Mouse (Mus musculus) v-Abl transformed pro-B cells (cell line): ENCODE measurements around the gene Spns1.
"Not testable (repeated sequence)": the region's sequence is repeated elsewhere in the genome, so short reads cannot be mapped to it uniquely, and the experiment has no call there.

Experiments used
- in situ Hi-C, 2 experiments: fragments of 400-800 bp; cut with MboI; formaldehyde crosslinking; loops; one replicate each; pipeline ENCODE4 v1.15.1; 2025; ENCODE audit not compliant: unreplicated experiment in 2 of 2

Spns1 gene

GRCm38 (mm10) chr7:126345557-126345956 lies 31.7 kb downstream of the Spns1 start:
- in situ Hi-C loops, result no loop called here

GRCm38 (mm10) chr7:126340896-126341295 lies 36.4 kb downstream of the Spns1 start:
- in situ Hi-C loops, result no loop called here

- in situ Hi-C loops, result no loop called here
Observed at GRCm38 (mm10) chr7:126340206-126340618, 37.0 kb downstream of the Spns1 start.

GRCm38 (mm10) chr7:126339521-126339971 lies 37.7 kb downstream of the Spns1 start:
- in situ Hi-C loops, result no loop called here

- in situ Hi-C loops, result no loop called here
Observed at GRCm38 (mm10) chr7:126338906-126339305, 38.3 kb downstream of the Spns1 start.

GRCm38 (mm10) chr7:126335556-126335955 lies 41.7 kb downstream of the Spns1 start:
- in situ Hi-C loops, result no loop called here

GRCm38 (mm10) chr7:126332691-126333090 lies 44.6 kb downstream of the Spns1 start:
- in situ Hi-C loops, result no loop called here

GRCm38 (mm10) chr7:126330693-126331092 lies 46.6 kb downstream of the Spns1 start:
- in situ Hi-C loops, result no loop called here

- in situ Hi-C loops, result no loop called here
Observed at GRCm38 (mm10) chr7:126329907-126330645, 47.2 kb downstream of the Spns1 start.

GRCm38 (mm10) chr7:126328848-126329247 lies 48.4 kb downstream of the Spns1 start:
- in situ Hi-C loops, result not testable (repeated sequence)

- in situ Hi-C loops, result not testable (repeated sequence)
Observed at GRCm38 (mm10) chr7:126325576-126326273, 51.5 kb downstream of the Spns1 start.

GRCm38 (mm10) chr7:126324791-126325190 lies 52.5 kb downstream of the Spns1 start:
- in situ Hi-C loops, result loop anchor here (5.0 kb wide), 3 partner anchors 53 to 208 kb away; partner anchors contain the start of gene Spns1 (in 2 of the 2)

- in situ Hi-C loops, result loop anchor here (5.0 kb wide), 3 partner anchors 54 to 209 kb away; partner anchors contain the start of gene Spns1 (in 2 of the 2)
Observed at GRCm38 (mm10) chr7:126323729-126324128, 53.5 kb downstream of the Spns1 start.
